Mouse (Mus musculus) cerebellum, adult 9-10 months (tissue): ENCODE measurements at regions not wholly inside any gene's neighbourhood (a gene's known extent, or its start where the extent isn't known, plus 50 kb on each side); places are given as distances from the start of the nearest gene placed in this dataset.

ENCODE experiments used
- DNase-seq: peaks from one replicate; pipeline ENCODE4 v3.0.0; 2022

GRCm38 (mm10) chr2:92544364-92545151 lies 54.9 kb upstream of the Chst1 start:
- no peak for DNase-seq

- no peak for DNase-seq
These were observed 58.7 kb upstream of the Chst1 start for GRCm38 (mm10) chr2:92540841-92541240.

- DNase-seq = no peak
These were observed 67.5 kb upstream of the Chst1 start for GRCm38 (mm10) chr2:92531996-92532395.

- DNase-seq = no peak
These were observed 68.8 kb upstream of the Chst1 start for GRCm38 (mm10) chr2:92530677-92531076.

- DNase-seq = no peak
These were observed 69.5 kb upstream of the Slc35c1 start for GRCm38 (mm10) chr2:92529670-92530322.

GRCm38 (mm10) chr2:92529071-92529641 lies 68.8 kb upstream of the Slc35c1 start:
- peak; percentile 91 for DNase-seq

- DNase-seq = peak; percentile 31
These were observed 67.9 kb upstream of the Slc35c1 start for GRCm38 (mm10) chr2:92528119-92528830.

GRCm38 (mm10) chr2:92526676-92527395 lies 66.5 kb upstream of the Slc35c1 start:
- no peak for DNase-seq

- no peak for DNase-seq
These were observed 65.3 kb upstream of the Slc35c1 start for GRCm38 (mm10) chr2:92525628-92526027.

- no peak for DNase-seq
These were observed 64.8 kb upstream of the Slc35c1 start for GRCm38 (mm10) chr2:92525062-92525623.

- DNase-seq = no peak
These were observed 64.1 kb upstream of the Slc35c1 start for GRCm38 (mm10) chr2:92524346-92524905.

- DNase-seq = no peak
These were observed 63.1 kb upstream of the Slc35c1 start for GRCm38 (mm10) chr2:92523321-92523895.

- no peak for DNase-seq
These were observed 61.2 kb upstream of the Slc35c1 start for GRCm38 (mm10) chr2:92521527-92521926.

GRCm38 (mm10) chr2:92519396-92519795 lies 59.1 kb upstream of the Slc35c1 start:
- no peak for DNase-seq

- no peak for DNase-seq
These were observed 58.6 kb upstream of the Slc35c1 start for GRCm38 (mm10) chr2:92518891-92519290.

- DNase-seq = no peak
These were observed 54.6 kb upstream of the Slc35c1 start for GRCm38 (mm10) chr2:92514961-92515360.

GRCm38 (mm10) chr2:92511771-92512744 lies 51.7 kb upstream of the Slc35c1 start:
- DNase-seq = no peak
